16 mouse cellular contexts compared by ENCODE assay signal in the genomic region with DNA sequence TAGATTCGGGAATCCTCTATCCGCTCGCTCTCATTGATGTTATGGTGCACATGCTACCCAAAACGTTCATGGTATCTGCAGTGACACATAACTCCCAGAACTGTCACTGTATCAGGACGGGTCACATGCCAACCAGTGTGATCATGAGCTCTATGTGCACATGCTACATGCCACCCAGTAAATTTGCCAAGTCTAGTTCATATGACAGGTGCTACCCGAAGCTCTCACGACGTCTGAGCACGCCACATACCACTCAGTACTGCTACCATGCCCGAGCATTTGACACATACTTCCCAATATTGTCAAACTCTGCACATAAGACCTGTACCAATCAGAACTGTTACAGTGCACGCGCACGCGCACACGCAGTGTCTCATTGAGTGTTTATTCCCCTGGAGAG. TPM values are rescaled to one million over a fixed set of nuclear protein-coding genes. Genes with fewer than 3 reads are reported as not detected.
DNase-seq lines count a peak whose midpoint lies in the region; ATAC-seq and TF ChIP-seq lines count a peak whose summit lies in the region.
"Had no signal": no experiment of that assay in that cellular context is flagged by ENCODE, and none has a peak within 500 bp of the region (broad histone marks: within the 10 kb centered on the region; RNA-seq: fewer than 3 reads in every experiment).

No protein-coding gene starts in this region.

- no peak for ATAC-seq in kidney, embryonic 14.5 days (ENCODE audit: low FRiP score, low TSS enrichment)
- ATAC-seq in intestine, postnatal 0 days: no peak

- peak overlapping the region; percentile 32 for H3K4me2 ChIP-seq in kidney, embryonic 14.5 days (replicated peaks; ENCODE audit: low read depth, low read length)
- peak overlapping the region; percentile 63 for H3K4me2 ChIP-seq in intestine, postnatal 0 days (replicated peaks; ENCODE audit: low read depth)
- H3K4me2 ChIP-seq: forebrain, embryonic 12.5 days; hindbrain, embryonic 14.5 days had no signal

- no peak for TF ChIP-seq CTCF in lung, adult 2 months (IDR thresholded peaks at IDR 0.05; ENCODE audit: insufficient read depth, low read length)
- TF ChIP-seq CTCF in ES-Bruce4 (IDR thresholded peaks at IDR 0.05; ENCODE audit: low read depth, low read length): no peak
- TF ChIP-seq CTCF in intestine, postnatal 0 days (IDR thresholded peaks at IDR 0.05; ENCODE audit: low read depth): no peak

- no peak for TF ChIP-seq EP300 in ES-Bruce4 (IDR thresholded peaks at IDR 0.05; ENCODE audit: insufficient read depth, low read depth, low read length)

- peak overlapping the region; percentile 13; the same call in 1 of the 2 replicates for H3K27ac ChIP-seq in kidney, embryonic 14.5 days (ENCODE audit: low read depth, low read length)
- no peak overlapping the region for H3K27ac ChIP-seq in ES-Bruce4 (ENCODE audit: insufficient read depth, low read length)
- no peak overlapping the region for H3K27ac ChIP-seq in intestine, postnatal 0 days (ENCODE audit: low read depth, low read length)
- no peak overlapping the region for H3K27ac ChIP-seq in heart, embryonic 10.5 days
- H3K27ac ChIP-seq: forebrain, embryonic 12.5 days; hindbrain, embryonic 14.5 days; liver, embryonic 14.5 days had no signal

- no peak overlapping the region for H3K9ac ChIP-seq in kidney, embryonic 14.5 days (ENCODE audit: low read depth, low read length)
- 0 out of 2 replicates have a peak overlapping the region, but pooled peaks have one; percentile 33 for H3K9ac ChIP-seq in ES-Bruce4 (ENCODE audit: low read depth, poor library complexity, severe bottlenecking)
- H3K9ac ChIP-seq in intestine, postnatal 0 days (ENCODE audit: low read depth, low read length): no peak overlapping the region
- H3K9ac ChIP-seq: forebrain, embryonic 12.5 days; hindbrain, embryonic 14.5 days; liver, embryonic 14.5 days had no signal

- no peaks in the 10 kb centered on the region for H3K27me3 ChIP-seq in kidney, embryonic 14.5 days (ENCODE audit: control insufficient read depth, insufficient read depth, low read length)
- no peaks in the 10 kb centered on the region for H3K27me3 ChIP-seq in ES-Bruce4 (ENCODE audit: control insufficient read depth, insufficient read depth, low read length, poor library complexity, severe bottlenecking)
- H3K27me3 ChIP-seq in intestine, postnatal 0 days (replicated peaks; ENCODE audit: control insufficient read depth, insufficient read depth, low read length): no peaks in the 10 kb centered on the region
- H3K27me3 ChIP-seq in heart, embryonic 10.5 days (ENCODE audit: insufficient read depth, poor library complexity, severe bottlenecking): peaks cover 76% of the 10 kb centered on the region

- TF ChIP-seq POLR2A in lung, adult 2 months (IDR thresholded peaks at IDR 0.05; ENCODE audit: borderline replicate concordance, extremely low read depth, low read depth, low read length): no peak
- no peak for TF ChIP-seq POLR2A in ES-Bruce4 (IDR thresholded peaks at IDR 0.05; ENCODE audit: insufficient read depth, low read length)

- H3K9me3 ChIP-seq in kidney, embryonic 14.5 days (ENCODE audit: control insufficient read depth, low read length): no peaks in the 10 kb centered on the region
- H3K9me3 ChIP-seq in ES-Bruce4 (replicated peaks; ENCODE audit: control insufficient read depth, insufficient read depth, low read length, poor library complexity, severe bottlenecking): no peaks in the 10 kb centered on the region
- no peaks in the 10 kb centered on the region for H3K9me3 ChIP-seq in intestine, postnatal 0 days (ENCODE audit: control insufficient read depth)
- H3K9me3 ChIP-seq in heart, embryonic 10.5 days: no peaks in the 10 kb centered on the region
- H3K9me3 ChIP-seq: forebrain, embryonic 12.5 days; megakaryocyte, embryonic 14.5 days had no signal

- peaks cover 15% of the 10 kb centered on the region for H3K4me1 ChIP-seq in kidney, embryonic 14.5 days (ENCODE audit: control insufficient read depth, insufficient read depth, low read length)
- peaks cover 3% of the 10 kb centered on the region; the same call in 1 of the 2 replicates for H3K4me1 ChIP-seq in lung, adult 2 months (ENCODE audit: control insufficient read depth, insufficient read depth, low read length)
- peaks cover 10% of the 10 kb centered on the region for H3K4me1 ChIP-seq in ES-Bruce4 (ENCODE audit: control insufficient read depth, insufficient read depth, low read length)
- no peaks in the 10 kb centered on the region for H3K4me1 ChIP-seq in intestine, postnatal 0 days (replicated peaks; ENCODE audit: control insufficient read depth, insufficient read depth, low read length)
- peaks cover 24% of the 10 kb centered on the region for H3K4me1 ChIP-seq in heart, embryonic 10.5 days

- no peak for DNase-seq in kidney, adult 11 months
- peak; percentile 23 for DNase-seq in lung, adult 2 months
- DNase-seq in lung, postnatal 10 days: no peak
- DNase-seq in right cerebral cortex, postnatal 14 days: no peak
- no peak for DNase-seq in heart, embryonic 10.5 days (ENCODE audit: low spot score)
- DNase-seq: B cell, adult 2 months; gastrocnemius, postnatal 14 days; heart, postnatal 10 days; thymus, postnatal 14 days had no signal

- no peak overlapping the region for H3K4me3 ChIP-seq in kidney, embryonic 14.5 days (ENCODE audit: low read length)
- H3K4me3 ChIP-seq in lung, adult 2 months (replicated peaks; ENCODE audit: extremely low read depth, low read depth, low read length): peak overlapping the region; percentile 1
- H3K4me3 ChIP-seq in ES-Bruce4 (ENCODE audit: low read depth, low read length): no peak overlapping the region
- peak overlapping the region; percentile 21; the same call in 1 of the 2 replicates for H3K4me3 ChIP-seq in intestine, postnatal 0 days (ENCODE audit: low read depth, low read length)
- no peak overlapping the region for H3K4me3 ChIP-seq in heart, embryonic 10.5 days
- H3K4me3 ChIP-seq: forebrain, embryonic 12.5 days; megakaryocyte, embryonic 14.5 days had no signal

- 85% methylated on average over 15 of the region's 15 CpGs for WGBS in kidney, embryonic 14.5 days
- 78% methylated on average over 15 of the region's 15 CpGs for WGBS in lung, adult 2 months
- WGBS in intestine, postnatal 0 days: 77% methylated on average over 15 of the region's 15 CpGs
- WGBS in heart, embryonic 10.5 days: 80% methylated on average over 15 of the region's 15 CpGs

- H3K36me3 ChIP-seq in kidney, embryonic 14.5 days (ENCODE audit: control insufficient read depth, insufficient read depth, low read length): no peaks in the 10 kb centered on the region
- no peaks in the 10 kb centered on the region for H3K36me3 ChIP-seq in ES-Bruce4 (ENCODE audit: control insufficient read depth, insufficient read depth, low read length, poor library complexity, severe bottlenecking)
- no peaks in the 10 kb centered on the region for H3K36me3 ChIP-seq in intestine, postnatal 0 days (ENCODE audit: control insufficient read depth, insufficient read depth)
- H3K36me3 ChIP-seq in heart, embryonic 10.5 days: no peaks in the 10 kb centered on the region

RNA-seq across cellular contexts. Expression of a gene that starts 9.1 kb away (rescaled TPM):
- 1.8 and 2.9 TPM in 2 replicates for polyA plus RNA-seq in kidney, embryonic 14.5 days (2014; fragmentation: Nextera tagmentation; extraction: Ambion mirVana)
- 1.3 and 4.4 TPM in 2 replicates for polyA plus RNA-seq in lung, adult 2 months (2012; rRNA removed)
- polyA plus RNA-seq in ES-Bruce4 (2011; ENCODE audit: insufficient read depth, insufficient read length, low read depth, missing spikeins): 13.5 and 13.7 TPM in 2 replicates
- 0.27 and 0.31 TPM in 2 replicates for polyA plus RNA-seq in intestine, postnatal 0 days (2015; fragmentation: Nextera tagmentation; extraction: Ambion mirVana)
- 0.57 and 1.6 TPM in 2 replicates for polyA plus RNA-seq in heart, embryonic 10.5 days (2016; fragmentation: Nextera tagmentation; extraction: Ambion mirVana)

RNA-seq across cellular contexts. Expression of a gene that starts 21.6 kb away (rescaled TPM):
- 3.4 and 5.2 TPM in 2 replicates for polyA plus RNA-seq in kidney, embryonic 14.5 days (2014; fragmentation: Nextera tagmentation; extraction: Ambion mirVana)
- 0.20 and 0.65 TPM in 2 replicates for polyA plus RNA-seq in lung, adult 2 months (2012; rRNA removed)
- polyA plus RNA-seq in ES-Bruce4 (2011; ENCODE audit: insufficient read depth, insufficient read length, low read depth, missing spikeins): 0.32 and 0.87 TPM in 2 replicates
- polyA plus RNA-seq in intestine, postnatal 0 days (2015; fragmentation: Nextera tagmentation; extraction: Ambion mirVana): 1.0 and 1.1 TPM in 2 replicates
- polyA plus RNA-seq in heart, embryonic 10.5 days (2016; fragmentation: Nextera tagmentation; extraction: Ambion mirVana): 2.1 and 2.2 TPM in 2 replicates

RNA-seq across cellular contexts. Expression of a gene that starts 36.2 kb away (rescaled TPM):
- 69.2 and 79.8 TPM in 2 replicates for polyA plus RNA-seq in kidney, embryonic 14.5 days (2014; fragmentation: Nextera tagmentation; extraction: Ambion mirVana)
- 6.8 and 7.6 TPM in 2 replicates for polyA plus RNA-seq in lung, adult 2 months (2012; rRNA removed)
- polyA plus RNA-seq in ES-Bruce4 (2011; ENCODE audit: insufficient read depth, insufficient read length, low read depth, missing spikeins): 7.2 and 7.4 TPM in 2 replicates
- 17.0 and 18.3 TPM in 2 replicates for polyA plus RNA-seq in intestine, postnatal 0 days (2015; fragmentation: Nextera tagmentation; extraction: Ambion mirVana)
- 44.8 and 59.1 TPM in 2 replicates for polyA plus RNA-seq in heart, embryonic 10.5 days (2016; fragmentation: Nextera tagmentation; extraction: Ambion mirVana)

Comparison
In these comparisons a context has a peak if more than half of its experiments do, and no peak if none do; other contexts are left out.
1. H3K4me3 ChIP-seq: peak in lung, adult 2 months (single experiment) and intestine, postnatal 0 days (single experiment); none in kidney, embryonic 14.5 days (single experiment), ES-Bruce4 (single experiment) and heart, embryonic 10.5 days (single experiment).